Comparison of ENCODE assay signal across 25 mouse cellular contexts in the genomic region with DNA sequence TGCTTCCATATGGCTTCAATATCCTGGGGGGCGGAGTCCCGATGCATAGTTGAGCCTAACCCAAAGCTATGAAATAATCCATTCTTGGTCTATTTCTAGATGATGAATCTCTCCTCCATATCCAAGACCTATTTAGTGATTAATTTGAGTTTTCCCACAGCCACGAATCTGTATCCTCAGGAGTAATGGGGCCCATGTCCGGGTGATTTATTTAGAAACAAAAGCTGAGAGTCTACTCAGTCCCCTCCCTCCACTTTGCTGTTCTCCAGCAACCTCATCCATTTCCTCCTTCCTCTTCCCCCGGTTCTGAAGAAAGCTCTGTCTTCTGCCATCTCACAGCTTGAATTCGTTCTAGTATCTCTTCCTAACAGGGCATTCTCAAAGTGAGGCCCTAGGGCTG.
DNase-seq lines count a peak whose midpoint lies in the region; ATAC-seq lines count a peak whose summit lies in the region.
"Had no signal": no experiment of that assay in that cellular context is flagged by ENCODE, and none has a peak within 500 bp of the region (broad histone marks: within the 10 kb centered on the region; RNA-seq: fewer than 3 reads in every experiment).

No protein-coding gene starts in this region.

- WGBS in hindbrain, embryonic 13.5 days, result 74% methylated on average over 6 of the region's 6 CpGs
- 78% methylated on average over 6 of the region's 6 CpGs for WGBS in hindbrain, embryonic 12.5 days
- WGBS in limb, embryonic 10.5 days, result 71% methylated on average over 6 of the region's 6 CpGs
- 41% methylated on average over 6 of the region's 6 CpGs for WGBS in stomach, embryonic 16.5 days

- H3K27ac ChIP-seq in hindbrain, embryonic 13.5 days, result 0 out of 2 replicates have a peak overlapping the region, but pooled peaks have one; percentile 13
- no peak overlapping the region for H3K27ac ChIP-seq in hindbrain, embryonic 12.5 days
- peak overlapping the region; percentile 76 for H3K27ac ChIP-seq in limb, embryonic 10.5 days
- H3K27ac ChIP-seq in stomach, embryonic 16.5 days (ENCODE audit: low read length), result peak overlapping the region; percentile 82
- H3K27ac ChIP-seq: embryonic facial prominence, embryonic 13.5 days; liver, embryonic 14.5 days; midbrain, embryonic 12.5 days had no signal

- H3K4me3 ChIP-seq in hindbrain, embryonic 13.5 days, result no peak overlapping the region
- no peak overlapping the region for H3K4me3 ChIP-seq in hindbrain, embryonic 12.5 days
- no peak overlapping the region for H3K4me3 ChIP-seq in limb, embryonic 10.5 days
- H3K4me3 ChIP-seq in stomach, embryonic 16.5 days (replicated peaks; ENCODE audit: low read length), result no peak overlapping the region
- H3K4me3 ChIP-seq: embryonic facial prominence, embryonic 13.5 days; heart, embryonic 12.5 days; midbrain, embryonic 12.5 days had no signal

- no peak overlapping the region for H3K9ac ChIP-seq in hindbrain, embryonic 13.5 days
- H3K9ac ChIP-seq in hindbrain, embryonic 12.5 days, result no peak overlapping the region
- peak overlapping the region; percentile 38; the same call in 1 of the 2 replicates for H3K9ac ChIP-seq in stomach, embryonic 16.5 days (ENCODE audit: low read length)
- H3K9ac ChIP-seq: embryonic facial prominence, embryonic 13.5 days; heart, embryonic 12.5 days; liver, embryonic 14.5 days; lung, embryonic 14.5 days; midbrain, embryonic 12.5 days had no signal

- H3K4me2 ChIP-seq in hindbrain, embryonic 13.5 days, result no peak overlapping the region
- H3K4me2 ChIP-seq in hindbrain, embryonic 12.5 days (replicated peaks), result no peak overlapping the region
- no peak overlapping the region for H3K4me2 ChIP-seq in stomach, embryonic 16.5 days (ENCODE audit: low read depth, low read length)
- H3K4me2 ChIP-seq: embryonic facial prominence, embryonic 13.5 days; heart, embryonic 12.5 days; lung, embryonic 14.5 days; midbrain, embryonic 12.5 days had no signal

- H3K4me1 ChIP-seq in hindbrain, embryonic 13.5 days (replicated peaks), result peaks cover 18% of the 10 kb centered on the region
- H3K4me1 ChIP-seq in hindbrain, embryonic 12.5 days, result no peaks in the 10 kb centered on the region
- peaks cover 53% of the 10 kb centered on the region for H3K4me1 ChIP-seq in limb, embryonic 10.5 days
- peaks cover 11% of the 10 kb centered on the region for H3K4me1 ChIP-seq in stomach, embryonic 16.5 days (ENCODE audit: control insufficient read depth, insufficient read depth, low read length)
- H3K4me1 ChIP-seq: midbrain, embryonic 12.5 days had no signal

- no peaks in the 10 kb centered on the region for H3K27me3 ChIP-seq in hindbrain, embryonic 13.5 days
- no peaks in the 10 kb centered on the region for H3K27me3 ChIP-seq in hindbrain, embryonic 12.5 days
- H3K27me3 ChIP-seq in limb, embryonic 10.5 days (ENCODE audit: low read depth, poor library complexity, severe bottlenecking), result no peaks in the 10 kb centered on the region
- H3K27me3 ChIP-seq in stomach, embryonic 16.5 days (ENCODE audit: control insufficient read depth, insufficient read depth, low read length), result no peaks in the 10 kb centered on the region
- H3K27me3 ChIP-seq: embryonic facial prominence, embryonic 13.5 days; heart, embryonic 12.5 days; midbrain, embryonic 12.5 days had no signal

- ATAC-seq in hindbrain, embryonic 13.5 days (ENCODE audit: low FRiP score), result no peak
- no peak for ATAC-seq in hindbrain, embryonic 12.5 days (ENCODE audit: low FRiP score)
- peak; percentile 61; the same call in 1 of the 2 replicates for ATAC-seq in stomach, embryonic 16.5 days (ENCODE audit: insufficient read depth, low FRiP score)
- ATAC-seq: forebrain, embryonic 14.5 days had no signal

- no peaks in the 10 kb centered on the region for H3K36me3 ChIP-seq in hindbrain, embryonic 13.5 days
- H3K36me3 ChIP-seq in hindbrain, embryonic 12.5 days, result no peaks in the 10 kb centered on the region
- 0 out of 2 replicates have a peak, but pooled peaks cover 2% of the 10 kb centered on the region for H3K36me3 ChIP-seq in limb, embryonic 10.5 days
- no peaks in the 10 kb centered on the region for H3K36me3 ChIP-seq in stomach, embryonic 16.5 days (ENCODE audit: control insufficient read depth, insufficient read depth, low read length)
- H3K36me3 ChIP-seq: embryonic facial prominence, embryonic 13.5 days; heart, embryonic 12.5 days; midbrain, embryonic 12.5 days had no signal

- DNase-seq in layer of hippocampus, adult 9-11 months, result peak; percentile 15
- DNase-seq in layer of hippocampus, adult 9-10 months (ENCODE audit: low spot score), result no peak
- DNase-seq in limb, embryonic 10.5 days (ENCODE audit: low spot score), result no peak
- DNase-seq in thymus, postnatal 4 days, result no peak
- DNase-seq in heart, adult 8-10 months (ENCODE audit: low spot score), result no peak
- DNase-seq: adrenal gland, postnatal 10 days; cerebellum, adult 2 months; cerebellum, postnatal 25 days; gastrocnemius, postnatal 10 days; heart, adult 11 months; heart, postnatal 14 days; kidney, postnatal 36 days; left cerebral cortex, postnatal 4 days; lung, embryonic 14.5 days; right cerebral cortex, postnatal 14 days; spleen, adult 18-20 months; thymus, postnatal 14 days had no signal

- no peaks in the 10 kb centered on the region for H3K9me3 ChIP-seq in hindbrain, embryonic 13.5 days
- 0 out of 2 replicates have a peak, but pooled peaks cover 3% of the 10 kb centered on the region for H3K9me3 ChIP-seq in hindbrain, embryonic 12.5 days (replicated peaks)
- H3K9me3 ChIP-seq in limb, embryonic 10.5 days (replicated peaks), result no peaks in the 10 kb centered on the region
- H3K9me3 ChIP-seq in stomach, embryonic 16.5 days (replicated peaks; ENCODE audit: control insufficient read depth, low read length), result peaks cover 4% of the 10 kb centered on the region; the same call in 1 of the 2 replicates
- H3K9me3 ChIP-seq: embryonic facial prominence, embryonic 13.5 days; heart, embryonic 12.5 days had no signal
